Mouse (Mus musculus) myocyte (in vitro differentiated cells): ENCODE results near the gene 4930568D16Rik.

ENCODE experiments used
- CEBPB ChIP-seq: IDR thresholded peaks from 2 replicates; pipeline ENCODE4 v1.6.1; 2011; ENCODE audit warnings: mild to moderate bottlenecking, moderate library complexity; ENCODE audit not compliant: poor library complexity, insufficient read depth, severe bottlenecking
- E2F4 ChIP-seq: IDR thresholded peaks from one replicate; pipeline ENCODE4 v1.6.1; 2011; ENCODE audit warnings: mild to moderate bottlenecking, control low read depth, moderate library complexity; ENCODE audit not compliant: insufficient read depth
- MAX ChIP-seq: IDR thresholded peaks from one replicate; pipeline ENCODE4 v1.6.1; 2011; ENCODE audit warnings: low read depth, mild to moderate bottlenecking, control low read depth
- MYOG ChIP-seq, 3 experiments: IDR thresholded peaks; one replicate each; pipeline ENCODE4 v1.6.1; 2011; ENCODE audit warnings: control low read depth in 2 of 3, low read depth in 2 of 3, mild to moderate bottlenecking in 2 of 3; ENCODE audit not compliant: insufficient read length in 2 of 3, control insufficient read depth in 1 of 3, insufficient read depth in 1 of 3
- POLR2A ChIP-seq: IDR thresholded peaks from one replicate; pipeline ENCODE4 v1.6.1; 2011; ENCODE audit warnings: low read depth, mild to moderate bottlenecking, control low read depth, moderate library complexity; ENCODE audit not compliant: insufficient read length
- TCF3 ChIP-seq: IDR thresholded peaks from one replicate; pipeline ENCODE4 v1.6.1; 2011; ENCODE audit warnings: low read depth, control low read depth; ENCODE audit not compliant: insufficient read length

- TF ChIP-seq MAX (no peak), POLR2A (no peak), E2F4 (no peak), TCF3 (no peak), CEBPB (no peak), MYOG (IDR thresholded peaks at IDR 0.05; ENCODE audit: control insufficient read depth in 1 of 3, insufficient read depth in 1 of 3, insufficient read length in 2 of 3, low read depth in 2 of 3) (no peak)
Measured at GRCm38 (mm10) chr2:35320399-35320798, 47.1 kb downstream of the 4930568D16Rik start.
